Mouse (Mus musculus): ENCODE data around the gene Selenok.

Gene Selenok

GRCm38 (mm10) chr14:29968075-29968821 lies at the start of gene Selenok:
Gene Selenok (plus strand): TSS chr14:29968308.
- DNase-seq (ENCODE audit: low spot score), result peak; percentile 89

GRCm38 (mm10) chr14:29928966-29929365 lies 39.1 kb upstream of the Selenok start:
- no peak for DNase-seq (ENCODE audit: low spot score)

- DNase-seq (ENCODE audit: low spot score), result no peak
Observed at GRCm38 (mm10) chr14:29935516-29935915, 32.6 kb upstream of the Selenok start.

GRCm38 (mm10) chr14:29937466-29937865 lies 30.6 kb upstream of the Selenok start:
- DNase-seq (ENCODE audit: low spot score), result no peak

GRCm38 (mm10) chr14:29939600-29940312 lies 28.4 kb upstream of the Selenok start:
- DNase-seq (ENCODE audit: low spot score), result no peak

- no peak for DNase-seq (ENCODE audit: low spot score)
Observed at GRCm38 (mm10) chr14:29940313-29940812, 27.7 kb upstream of the Selenok start.

DNA sequence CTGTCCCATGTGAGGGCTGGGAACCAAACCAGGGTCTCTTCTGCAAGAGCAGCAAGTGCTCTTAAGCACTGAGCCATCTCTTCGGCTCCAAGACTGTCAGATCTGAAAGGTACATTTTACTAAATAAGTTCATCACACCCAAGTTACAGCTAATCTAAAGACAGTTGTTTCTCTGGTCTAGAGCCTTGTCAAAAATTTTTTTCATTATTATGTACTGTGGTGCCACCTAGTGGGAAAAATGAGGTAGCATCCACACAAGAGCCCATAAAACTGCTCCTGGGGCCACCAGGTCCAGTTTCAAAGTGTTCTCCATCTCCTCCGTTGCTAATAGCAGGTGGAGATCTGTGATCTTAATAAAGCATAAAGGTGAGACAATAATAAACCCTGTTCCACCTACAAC lies 27.2 kb upstream of the Selenok start:
- DNase-seq (ENCODE audit: low spot score), result peak; percentile 46

DNA sequence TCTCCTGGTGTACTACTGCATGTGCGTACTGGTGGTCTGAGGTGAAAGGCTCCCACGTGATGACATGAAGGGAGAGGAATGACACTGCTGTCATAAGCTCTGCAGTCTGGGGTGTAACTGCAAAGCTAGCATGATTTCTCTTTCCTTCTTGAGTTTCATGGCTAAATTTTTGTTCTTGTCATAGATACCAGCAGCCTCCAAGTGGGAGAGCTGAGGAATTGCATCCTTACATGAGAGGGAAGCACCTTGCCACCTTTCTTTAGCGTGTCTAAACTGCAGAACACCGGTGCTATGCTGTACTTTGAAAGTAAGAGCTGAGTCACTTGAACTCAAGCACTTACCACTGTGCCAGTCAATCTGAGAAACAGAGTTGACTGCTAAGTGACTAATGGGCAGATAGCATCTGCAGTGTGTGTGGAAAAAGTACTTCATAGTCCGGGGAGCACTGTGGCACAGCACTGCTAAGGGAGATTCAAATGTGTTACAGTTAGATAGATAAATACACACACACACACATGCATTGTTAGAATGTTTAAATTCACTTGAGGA lies 21.3 kb upstream of the Selenok start:
- no peak for DNase-seq (ENCODE audit: low spot score)

DNA sequence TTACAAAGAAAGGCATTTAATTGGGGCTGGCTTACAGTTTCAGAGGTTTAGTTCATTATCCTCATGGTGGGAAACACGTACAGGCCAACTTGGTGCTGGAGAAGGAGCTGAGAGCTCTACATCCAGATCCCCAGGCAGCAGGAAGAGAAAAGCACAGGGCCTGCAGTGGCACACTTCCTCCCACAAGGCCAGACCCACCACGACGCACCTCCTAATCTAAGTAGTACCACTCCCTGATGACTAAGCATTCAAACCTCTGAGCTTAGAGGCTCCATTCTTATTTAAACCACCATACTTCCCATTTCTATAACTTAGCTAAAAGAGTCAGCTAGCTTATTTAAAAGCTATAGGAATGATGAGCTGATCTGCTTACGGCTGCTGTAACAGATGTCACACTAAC lies 17.3 kb upstream of the Selenok start:
- DNase-seq (ENCODE audit: low spot score), result no peak

DNA sequence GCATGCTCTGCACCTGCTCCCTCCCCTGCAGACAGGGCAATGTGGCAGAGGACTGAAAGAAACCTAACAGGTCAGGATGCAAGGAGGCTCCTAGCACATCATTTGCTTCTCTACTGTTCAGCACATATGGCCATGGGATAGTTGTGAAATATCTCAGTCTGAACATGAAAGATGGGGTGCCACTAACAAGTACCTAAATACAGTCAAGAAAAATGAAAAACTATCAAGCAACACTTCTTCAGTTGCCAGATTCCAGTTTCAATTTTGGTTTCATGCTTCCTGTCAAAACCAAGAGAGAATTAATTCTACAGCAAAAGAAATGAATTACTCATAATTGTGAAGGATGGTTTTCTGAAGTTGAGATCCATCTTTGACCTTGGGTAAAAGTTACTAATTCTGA lies 10.7 kb upstream of the Selenok start:
- no peak for DNase-seq (ENCODE audit: low spot score)

GRCm38 (mm10) chr14:29967611-29968010 lies 497 bp upstream of the Selenok start:
- no peak for DNase-seq (ENCODE audit: low spot score)

DNA sequence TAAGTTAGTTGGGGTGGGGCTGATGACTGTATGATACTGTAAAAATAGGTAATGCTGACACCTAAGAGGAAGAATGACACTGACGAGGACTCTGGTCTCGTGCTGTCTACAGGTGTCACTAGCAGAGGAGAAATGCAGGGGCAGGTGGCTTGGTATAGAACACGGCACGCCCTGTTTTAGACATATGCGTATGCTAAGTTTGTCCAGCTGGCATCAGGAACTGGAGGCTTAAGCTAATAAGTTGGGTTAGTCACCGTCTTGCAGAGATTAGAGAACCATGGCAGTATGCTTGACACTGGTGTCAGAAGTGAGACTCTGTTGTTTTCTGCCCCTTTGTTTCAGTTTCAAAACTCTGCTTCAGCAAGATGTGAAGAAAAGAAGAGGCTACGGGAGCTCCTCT lies 3.3 kb downstream of the Selenok start:
- no peak for DNase-seq (ENCODE audit: low spot score)

DNA sequence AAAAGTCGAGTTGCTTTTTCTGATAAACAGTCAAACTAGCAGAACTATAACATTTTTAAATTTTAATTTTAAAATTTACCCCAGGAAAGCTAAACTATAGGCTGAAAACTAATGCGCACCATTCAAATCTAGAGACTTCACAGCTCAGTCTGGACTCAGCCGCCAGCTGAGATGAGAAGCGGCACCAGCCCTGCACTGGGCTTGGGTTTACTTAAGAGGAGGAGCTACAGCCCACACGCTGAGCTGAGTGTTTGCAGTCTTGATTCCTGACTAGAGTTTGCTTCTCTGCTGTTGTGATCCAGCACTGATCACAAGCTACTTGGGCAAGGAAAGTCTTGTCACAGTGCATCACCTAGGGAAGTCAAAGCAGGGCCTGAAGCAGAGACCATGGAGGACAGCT lies 3.9 kb downstream of the Selenok start:
- no peak for DNase-seq (ENCODE audit: low spot score)

DNA sequence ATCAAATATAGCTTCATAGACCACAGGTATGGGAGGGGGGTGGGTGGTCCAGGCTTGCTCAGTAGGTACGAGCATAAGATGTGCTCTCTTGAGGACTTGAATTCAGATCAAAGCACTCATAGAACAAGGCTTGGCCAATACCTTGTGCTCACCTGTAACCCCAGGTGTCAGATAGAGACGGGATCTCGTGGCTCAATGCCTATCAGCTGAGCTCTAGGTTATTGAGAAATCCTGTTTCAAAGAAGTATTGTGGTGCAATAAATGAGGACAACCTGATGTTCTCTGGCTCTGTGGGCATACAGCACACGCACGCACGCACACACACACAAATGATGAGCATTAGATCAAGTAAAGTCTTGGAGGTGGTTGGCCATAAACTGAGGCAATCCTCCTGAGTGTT lies 8.8 kb downstream of the Selenok start:
- DNase-seq (ENCODE audit: low spot score), result no peak

DNA sequence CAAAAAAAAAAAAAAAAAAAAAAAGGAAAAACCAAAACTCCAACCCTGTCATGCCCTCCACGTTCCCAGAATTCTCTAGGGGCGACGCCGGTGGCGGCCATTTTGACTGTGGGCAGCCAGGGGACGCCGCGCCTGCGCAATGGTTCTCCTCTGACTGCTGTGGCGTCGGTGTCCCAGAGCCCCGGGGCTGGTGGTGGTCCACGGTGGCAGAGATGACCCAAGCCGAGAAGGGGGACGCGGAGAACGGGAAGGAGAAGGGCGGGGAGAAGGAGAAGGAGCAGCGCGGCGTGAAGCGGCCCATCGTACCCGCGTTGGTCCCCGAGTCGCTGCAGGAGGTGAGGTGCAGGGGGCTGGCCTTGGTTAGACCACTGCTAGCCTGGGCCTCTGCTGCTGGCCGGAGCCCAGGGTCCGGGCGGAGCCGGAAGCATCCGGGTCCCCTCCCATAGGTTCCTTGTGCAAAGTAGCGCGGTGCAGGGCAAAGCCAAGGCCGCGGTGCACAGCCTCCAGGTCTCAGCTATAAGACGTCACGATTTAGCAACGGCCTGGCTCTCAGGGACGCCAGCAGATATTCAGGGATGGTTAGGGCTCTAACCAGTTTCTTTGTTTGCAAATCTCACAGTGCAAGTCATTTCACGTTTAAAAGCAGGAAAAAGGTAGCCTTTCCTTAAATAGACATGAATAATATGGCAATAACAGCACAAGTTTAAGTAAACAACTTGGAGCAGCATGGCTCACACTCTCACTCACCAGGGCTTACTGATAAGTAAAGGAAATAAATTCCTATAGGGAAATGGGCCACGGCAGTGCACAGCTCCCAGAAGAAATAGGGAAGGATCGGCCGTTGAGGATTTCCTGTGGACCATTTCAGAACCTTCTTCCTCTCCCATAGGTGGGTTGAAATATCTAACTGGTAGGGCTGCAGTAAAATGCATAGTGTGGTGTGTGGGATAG lies 10.4 kb downstream of the Selenok start, which contains the start of gene Actr8:
Gene Actr8, plus strand, starts transcription at position 84 of the 951 bp plus-strand sequence.
- peak; percentile 96 for DNase-seq (ENCODE audit: low spot score)

- peak; percentile 62 for DNase-seq (ENCODE audit: low spot score)
Observed at GRCm38 (mm10) chr14:29980447-29981205, 12.5 kb downstream of the Selenok start.

GRCm38 (mm10) chr14:29986096-29986495 lies 18.0 kb downstream of the Selenok start:
- no peak for DNase-seq (ENCODE audit: low spot score)

DNA sequence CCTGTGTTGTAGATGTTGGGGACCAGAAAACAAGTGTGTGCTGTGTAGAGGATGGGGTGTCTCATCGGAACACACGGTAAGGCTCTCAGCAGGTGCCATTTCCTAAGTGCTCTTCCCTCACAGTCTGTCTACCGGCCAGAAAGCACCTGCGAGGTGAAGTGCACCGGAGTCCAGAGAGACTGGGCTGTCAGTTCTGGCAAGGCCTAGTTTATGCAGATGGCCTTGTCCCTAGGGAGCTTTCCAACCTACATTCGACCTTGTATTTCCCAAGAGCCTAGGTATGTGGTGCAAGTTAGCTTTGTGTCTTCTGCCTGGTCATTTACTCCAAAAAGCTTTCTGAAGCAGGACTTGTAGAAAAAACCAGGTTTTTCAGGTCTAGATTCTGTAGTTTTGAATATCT lies 19.2 kb downstream of the Selenok start:
- no peak for DNase-seq (ENCODE audit: low spot score)

DNA sequence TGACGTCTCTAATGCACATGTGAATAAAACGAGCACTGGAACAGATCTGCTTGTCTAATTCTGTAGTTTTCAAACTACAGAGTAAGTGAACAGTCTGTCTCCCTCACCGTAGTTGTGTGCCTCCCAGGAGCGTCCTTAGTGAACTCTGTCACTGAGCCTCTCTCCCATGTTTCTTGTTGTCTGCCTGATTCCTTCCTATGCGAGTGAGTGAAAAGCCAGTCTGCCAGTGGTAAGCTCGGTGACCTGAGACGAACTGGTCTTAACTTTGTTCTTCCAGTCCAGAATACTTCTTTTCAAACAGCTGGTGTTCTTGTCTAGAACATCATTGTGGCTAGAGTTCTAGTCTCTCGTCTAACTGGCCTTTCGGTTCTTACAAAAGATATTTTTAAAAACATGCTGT lies 19.6 kb downstream of the Selenok start:
- no peak for DNase-seq (ENCODE audit: low spot score)

DNA sequence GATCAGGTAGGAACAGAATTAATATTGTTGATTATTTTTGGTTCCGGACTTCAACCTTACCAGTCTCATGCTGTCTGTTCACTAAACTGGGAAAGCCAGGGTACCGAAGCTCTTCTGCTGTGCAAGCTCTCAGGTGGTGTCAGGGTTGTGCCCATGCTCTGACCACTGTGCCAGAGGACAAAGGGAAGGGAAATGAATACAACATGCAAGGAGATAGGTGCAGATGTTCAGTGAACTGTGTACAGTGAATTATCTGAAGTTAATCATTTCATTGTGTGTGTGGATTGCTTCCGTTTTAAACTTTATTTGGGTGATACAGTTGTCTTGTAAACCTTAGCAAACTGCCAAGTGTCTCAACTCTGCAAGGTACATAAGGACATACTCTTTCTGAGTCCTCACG lies 20.2 kb downstream of the Selenok start:
- DNase-seq (ENCODE audit: low spot score), result no peak

GRCm38 (mm10) chr14:29994976-29995375 lies 26.9 kb downstream of the Selenok start:
- DNase-seq (ENCODE audit: low spot score), result no peak
